Mouse (Mus musculus) heart, adult 10 weeks (tissue): ENCODE results near the gene Hmga1b. TPM values are rescaled to one million over a fixed set of nuclear protein-coding genes. Genes with fewer than 3 reads are reported as not detected.

Source experiments
- polyA plus RNA-seq: library from polyadenylated mRNA; stranded (reverse); fragments of 350-450 nt; fragmentation: Illumina TruSeq; extraction: RNeasy Lipid Tissue Mini Kit (QIAGEN cat#74804); gene quantifications from one replicate; pipeline ENCODE4 v1.2.3, GENCODE M21; 2014; ENCODE audit warnings: low read depth, low replicate concordance

The Hmga1b gene
- 3.6 TPM for polyA plus RNA-seq

GRCm38 (mm10) chr11:120762672-120763041, at the start of gene Hmga1b:
Hmga1b (plus strand) TSS chr11:120762794.

GRCm38 (mm10) chr11:120713580-120714518, 48.7 kb upstream of the Hmga1b start, which contains the start of the genes Cenpx and Lrrc45:
Cenpx (minus strand) TSS chr11:120713738.
Lrrc45 (plus strand) TSS chr11:120713925.

GRCm38 (mm10) chr11:120721124-120722066, 41.2 kb upstream of the Hmga1b start, which contains the start of gene Rac3:
Rac3 (plus strand) TSS chr11:120721470.

GRCm38 (mm10) chr11:120727169-120727527, 35.4 kb upstream of the Hmga1b start, which contains the start of gene Dcxr:
Dcxr (minus strand) TSS chr11:120727281.

GRCm38 (mm10) chr11:120731858-120732680, 30.5 kb upstream of the Hmga1b start, which contains the start of gene Cbr2:
Cbr2 (minus strand) TSS chr11:120732114.

GRCm38 (mm10) chr11:120784064-120784791, 21.6 kb downstream of the Hmga1b start, which contains the start of the genes Rfng and Gps1:
Rfng (minus strand) TSS chr11:120784207.
Gps1 (plus strand) TSS chr11:120784272.

GRCm38 (mm10) chr11:120795756-120796613, 33.4 kb downstream of the Hmga1b start, which contains the start of gene Dus1l:
Dus1l (minus strand) TSS chr11:120796403.

Other genes with a start within 250 kb of the Hmga1b start
- 0.81 TPM for gene Gcgr, start 232.1 kb upstream of the Hmga1b start, polyA plus RNA-seq
- gene Mcrip1, start 213.1 kb upstream of the Hmga1b start, polyA plus RNA-seq = 64.9 TPM
- gene Ppp1r27, start 211.7 kb upstream of the Hmga1b start, polyA plus RNA-seq = not detected
- gene P4hb, start 189.5 kb upstream of the Hmga1b start, polyA plus RNA-seq = 176 TPM
- 159 TPM for gene Arhgdia, start 181.2 kb upstream of the Hmga1b start, polyA plus RNA-seq
- 25.3 TPM for gene Alyref, start 164.4 kb upstream of the Hmga1b start, polyA plus RNA-seq
- 53.2 TPM for gene Anapc11, start 164.4 kb upstream of the Hmga1b start, polyA plus RNA-seq
- not detected for gene Npb, start 154.3 kb upstream of the Hmga1b start, polyA plus RNA-seq
- 72.2 TPM for gene Pcyt2, start 144.9 kb upstream of the Hmga1b start, polyA plus RNA-seq
- gene Sirt7, start 137.6 kb upstream of the Hmga1b start, polyA plus RNA-seq = 16.4 TPM
- 42.4 TPM for gene Mafg, start 129.2 kb upstream of the Hmga1b start, polyA plus RNA-seq
- gene Pycr1, start 119.0 kb upstream of the Hmga1b start, polyA plus RNA-seq = 2.0 TPM
- gene Myadml2, start 114.6 kb upstream of the Hmga1b start, polyA plus RNA-seq = 61.7 TPM
- not detected for gene Notum, start 101.6 kb upstream of the Hmga1b start, polyA plus RNA-seq
- 39.2 TPM for gene Aspscr1, start 89.8 kb upstream of the Hmga1b start, polyA plus RNA-seq
- gene Cenpx, start 49.1 kb upstream of the Hmga1b start, polyA plus RNA-seq = 53.4 TPM
- gene Lrrc45, start 48.9 kb upstream of the Hmga1b start, polyA plus RNA-seq = 12.1 TPM
- 4.0 TPM for gene Rac3, start 41.3 kb upstream of the Hmga1b start, polyA plus RNA-seq
- 23.6 TPM for gene Dcxr, start 35.5 kb upstream of the Hmga1b start, polyA plus RNA-seq
- gene Cbr2, start 30.7 kb upstream of the Hmga1b start, polyA plus RNA-seq = 30.3 TPM
- 18.9 TPM for gene Rfng, start 21.4 kb downstream of the Hmga1b start, polyA plus RNA-seq
- gene Gps1, start 21.5 kb downstream of the Hmga1b start, polyA plus RNA-seq = 66.7 TPM
- 27.0 TPM for gene Dus1l, start 33.6 kb downstream of the Hmga1b start, polyA plus RNA-seq
- 30.7 TPM for gene Fasn, start 61.8 kb downstream of the Hmga1b start, polyA plus RNA-seq
- 1.6 TPM for gene Ccdc57, start 170.1 kb downstream of the Hmga1b start, polyA plus RNA-seq
- 1.8 TPM for gene Slc16a3, start 185.7 kb downstream of the Hmga1b start, polyA plus RNA-seq
- gene Csnk1d, start 228.5 kb downstream of the Hmga1b start, polyA plus RNA-seq = 49.3 TPM